Mouse (Mus musculus): Measurements from ENCODE around the gene Anks1b. TPM values are rescaled to one million over a fixed set of nuclear protein-coding genes. Genes with fewer than 3 reads are reported as not detected.

Anks1b gene
- total RNA-seq, 2 experiments from 2014 or later, result 0.20 TPM; not detected in 1

DNA sequence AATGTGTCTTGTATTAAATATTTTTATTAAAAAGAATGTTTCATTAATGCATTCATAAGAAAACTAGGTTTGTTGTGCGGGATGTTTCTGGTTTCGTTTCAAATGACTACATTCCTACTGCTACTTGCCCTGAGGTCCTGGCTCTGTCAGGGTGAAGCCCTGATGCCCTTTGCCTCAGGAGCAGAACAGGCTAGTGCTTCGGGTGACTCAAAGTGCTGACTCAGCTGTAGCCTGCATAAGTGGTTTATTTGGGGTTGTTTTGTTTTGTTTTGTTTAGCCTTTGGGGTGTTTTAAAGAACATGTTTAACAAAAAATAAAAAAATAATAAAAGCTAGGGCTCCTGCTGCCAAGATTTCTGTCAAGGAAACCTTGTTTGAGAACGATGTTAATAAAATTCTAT lies 1097.3 kb downstream of the Anks1b start:
- intact Hi-C loops (cut with DNase I), result no loop called here
- no peak for DNase-seq

DNA sequence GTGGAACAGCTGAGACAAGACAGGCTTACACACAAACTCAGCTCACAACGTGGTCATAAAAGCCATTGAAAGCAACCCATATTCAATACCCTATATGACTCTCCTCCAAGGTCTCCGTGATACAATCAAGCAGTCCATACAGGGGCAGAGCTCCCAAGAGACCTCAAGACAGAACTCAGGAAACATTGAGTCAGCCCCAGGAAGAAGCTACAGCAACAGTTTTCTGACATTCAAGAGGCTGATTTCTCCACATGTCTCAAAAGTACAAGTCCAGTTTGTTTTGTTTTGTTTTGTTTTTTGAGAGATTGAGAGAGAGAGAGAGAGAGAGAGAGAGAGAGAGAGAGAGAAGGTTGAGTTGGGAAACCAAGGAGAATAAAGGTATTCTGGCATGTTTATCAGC lies 1100.8 kb downstream of the Anks1b start:
- no peak for DNase-seq
- intact Hi-C loops (cut with DNase I), result no loop called here

DNA sequence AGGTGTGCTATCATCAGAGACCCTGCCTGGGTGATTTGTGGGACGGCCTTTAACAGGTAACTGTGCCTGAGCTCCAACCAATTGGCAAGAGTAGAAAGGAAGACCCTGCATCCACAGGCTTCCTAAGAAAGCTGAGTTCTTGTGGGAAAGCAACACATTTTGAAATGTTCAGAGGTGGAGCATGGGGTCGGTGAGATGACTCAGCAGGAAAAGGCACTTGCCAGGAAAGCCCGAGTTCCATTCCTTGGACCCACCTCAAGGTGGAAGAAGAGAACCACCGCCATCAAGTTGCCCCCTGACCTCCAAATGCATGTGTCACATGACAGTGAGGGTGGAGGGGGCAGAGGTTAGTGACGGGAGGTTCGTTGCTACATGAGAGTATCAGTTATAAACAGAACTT lies 1101.2 kb downstream of the Anks1b start:
- intact Hi-C loops (cut with DNase I), result no loop called here
- no peak for DNase-seq

DNA sequence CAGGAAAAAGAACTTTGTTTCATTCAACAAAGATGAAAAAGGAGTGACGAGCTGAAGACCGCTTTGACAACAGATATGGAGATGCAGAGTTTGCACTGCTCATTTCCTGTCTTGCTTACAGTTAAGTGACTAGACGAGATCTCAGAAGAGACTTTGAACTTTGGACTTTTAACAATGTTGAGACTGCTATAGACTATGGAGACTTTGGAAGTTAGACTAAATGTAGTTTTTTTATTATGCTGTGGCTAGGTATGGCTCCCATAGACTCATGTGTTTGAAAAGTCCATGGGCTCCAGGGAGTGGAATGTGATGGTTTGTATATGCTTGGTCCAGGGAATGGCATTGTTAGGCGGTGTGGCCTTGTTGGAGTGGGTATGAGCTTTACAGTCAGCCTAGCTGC lies 1108.5 kb downstream of the Anks1b start:
- intact Hi-C loops (cut with DNase I), result no loop called here
- no peak for DNase-seq

DNA sequence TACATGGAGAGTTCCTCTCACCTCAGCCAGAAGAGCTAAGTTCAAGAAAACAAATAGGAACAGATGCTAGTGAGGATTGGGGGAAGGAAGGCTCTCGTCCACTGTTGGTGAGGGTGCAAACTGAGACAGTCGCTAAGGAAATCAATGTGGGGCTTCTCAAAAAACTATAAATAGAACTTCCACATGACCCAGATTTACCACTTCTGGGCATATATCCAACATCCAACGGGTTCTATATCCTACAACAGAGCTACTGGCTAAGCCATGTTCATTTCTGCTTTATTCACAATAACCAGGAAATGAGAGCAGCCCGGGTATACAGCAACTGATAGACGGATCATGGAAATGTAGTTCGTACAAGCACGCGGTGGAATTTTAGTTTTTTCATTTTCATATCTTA lies 1109.7 kb downstream of the Anks1b start:
- intact Hi-C loops (cut with DNase I), result no loop called here
- no peak for DNase-seq

DNA sequence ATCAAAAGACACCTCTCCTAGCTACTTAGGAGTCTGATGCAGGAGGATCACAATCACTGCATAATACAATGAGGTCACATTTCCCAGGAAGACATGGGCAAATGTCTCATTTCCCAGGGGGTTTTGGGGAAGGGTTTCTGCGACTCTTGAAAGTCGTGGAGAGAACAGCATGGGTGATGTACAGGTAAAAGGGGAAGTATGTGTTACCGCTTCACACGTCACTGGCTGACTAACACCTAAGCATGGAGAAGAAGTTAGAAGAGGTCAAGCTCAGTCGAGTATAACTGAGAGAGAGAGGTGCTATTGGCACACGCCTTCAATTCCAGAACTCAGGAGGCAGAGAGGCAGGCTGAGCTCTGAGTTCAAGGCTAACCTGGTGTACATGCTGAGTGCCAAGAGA lies 1117.0 kb downstream of the Anks1b start:
- intact Hi-C loops (cut with DNase I), result no loop called here
- DNase-seq, result no peak

DNA sequence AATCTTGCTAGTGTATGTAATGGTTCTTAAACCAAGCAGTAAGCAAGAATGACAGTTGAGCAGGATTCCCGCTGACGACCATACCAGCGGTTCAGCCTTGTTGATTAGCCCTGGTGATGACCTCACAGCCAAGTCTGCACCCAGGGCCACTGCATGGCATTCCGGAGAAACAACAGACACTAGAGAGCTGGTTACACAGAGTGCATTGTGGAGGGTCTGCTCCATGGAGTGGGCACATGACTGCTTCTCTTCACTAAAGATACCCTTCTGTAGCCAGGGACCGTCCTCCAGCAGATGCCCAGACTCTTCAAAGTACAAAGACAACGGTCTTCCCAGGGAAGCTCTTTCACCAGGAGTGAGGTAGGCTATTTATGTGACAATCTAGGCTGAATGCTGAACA lies 1118.9 kb downstream of the Anks1b start:
- DNase-seq, result no peak
- intact Hi-C loops (cut with DNase I), result no loop called here

DNA sequence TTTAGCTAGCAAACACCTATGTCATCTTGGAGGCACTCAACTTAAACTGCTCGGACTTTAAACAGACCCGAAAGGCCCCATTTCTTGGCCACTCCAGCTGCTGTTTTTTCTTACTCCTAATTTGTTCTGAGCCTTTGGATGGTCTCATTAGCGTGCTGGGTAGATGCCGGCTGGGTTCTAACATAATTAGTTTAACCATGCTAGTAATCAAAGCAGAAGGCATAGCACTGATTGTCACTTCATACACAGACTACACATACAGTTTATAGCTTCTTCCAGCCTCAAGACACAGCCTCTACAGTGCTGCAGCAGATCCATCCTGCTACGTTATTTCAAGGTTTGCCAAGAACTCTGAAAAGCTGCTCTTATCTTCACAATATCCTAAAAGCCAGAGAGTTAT lies 1120.6 kb downstream of the Anks1b start:
- intact Hi-C loops (cut with DNase I), result no loop called here
- no peak for DNase-seq

DNA sequence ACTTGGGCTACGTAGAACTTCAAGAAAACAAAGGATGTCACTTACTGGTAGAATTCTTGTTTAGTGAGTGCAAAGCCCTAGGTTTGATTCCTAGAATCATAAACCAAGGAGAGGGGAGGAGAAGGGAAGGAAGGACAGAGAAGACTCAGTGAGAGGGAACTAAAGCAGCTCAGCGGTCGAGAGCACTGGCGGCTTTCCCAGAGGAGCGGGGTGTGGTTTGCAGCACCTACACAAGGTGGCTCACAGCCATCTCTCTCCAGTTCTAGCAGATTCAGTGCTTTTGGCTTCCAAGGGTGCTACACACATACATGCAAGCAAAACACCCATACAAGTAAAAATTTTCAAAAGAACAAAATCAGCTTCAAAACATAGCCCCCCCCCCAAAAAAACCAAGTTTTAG lies 1126.6 kb downstream of the Anks1b start:
- no peak for DNase-seq
- intact Hi-C loops (cut with DNase I), result no loop called here

DNA sequence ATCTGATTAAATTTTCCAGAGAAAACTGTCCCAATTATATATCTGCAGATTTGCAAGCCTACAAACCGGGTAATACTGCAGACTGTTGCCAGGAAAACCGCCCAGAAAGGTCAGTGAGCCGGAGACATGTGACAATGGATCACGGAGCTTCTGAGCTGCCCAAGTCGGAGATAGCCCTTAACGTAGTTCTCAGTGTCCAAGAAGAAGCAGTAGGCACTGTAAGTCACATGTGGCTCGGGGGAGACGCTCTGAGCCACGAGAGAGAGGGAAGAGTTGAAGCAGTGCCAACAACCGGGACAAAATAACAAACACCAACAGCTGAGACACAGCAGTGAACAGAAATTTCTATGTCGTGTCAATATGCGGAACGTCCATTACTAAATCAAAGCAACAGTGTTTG lies 1128.1 kb downstream of the Anks1b start:
- DNase-seq, result no peak
- intact Hi-C loops (cut with DNase I), result no loop called here

DNA sequence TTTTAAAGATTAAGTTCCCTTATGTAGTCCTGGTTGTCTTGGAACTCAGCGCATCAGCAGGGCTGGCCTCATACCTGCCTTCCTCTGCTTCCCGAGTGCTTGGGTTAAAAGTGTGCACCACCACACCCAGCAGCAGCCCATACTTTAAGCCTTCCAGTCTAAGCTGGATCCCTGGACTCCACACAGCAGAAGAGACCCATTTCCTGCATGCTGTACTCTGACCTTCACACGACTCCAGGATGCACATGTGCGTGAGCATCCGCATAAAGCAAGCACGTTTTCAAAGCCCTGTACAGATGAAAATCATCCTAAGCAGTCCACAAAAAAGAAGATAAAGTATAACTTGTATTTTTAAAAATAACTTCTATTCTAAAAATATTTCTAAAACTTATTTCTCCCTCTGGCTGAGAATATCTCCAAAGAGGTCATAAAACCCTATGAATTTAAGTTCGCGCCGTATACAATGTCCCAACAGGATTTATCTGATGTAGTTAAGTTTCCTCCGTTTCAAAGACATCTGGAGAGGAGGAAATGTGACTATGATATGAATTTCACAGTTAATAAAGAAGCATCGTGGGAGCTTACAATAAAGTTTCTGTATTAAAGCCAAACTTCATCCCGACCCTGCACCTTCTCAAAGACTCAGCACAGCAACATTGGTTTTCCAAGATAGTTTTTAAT lies 1132.7 kb downstream of the Anks1b start:
- no peak for DNase-seq
- intact Hi-C loops (cut with DNase I), result loop anchor here (5.0 kb wide), 1 partner anchor 104 kb away; no protein-coding TSS in a partner anchor

Other genes starting within 250 kb of the Anks1b start
- 10 to 100 TPM; 12.1 to 12.6 TPM for gene Scyl2, start 187.2 kb upstream of the Anks1b start, total RNA-seq (2021)
- gene Actr6, start 141.2 kb upstream of the Anks1b start, total RNA-seq (2021), result 1 to 10 TPM; 5.4 to 5.7 TPM
- gene Uhrf1bp1l, start 128.5 kb upstream of the Anks1b start, total RNA-seq (2021), result 10 to 100 TPM; 14.8 to 17.2 TPM